17 mouse cellular contexts compared by ENCODE assay signal in genomic region chr17:47055121-47055520, GRCm38 (mm10). TPM values are rescaled to one million over a fixed set of nuclear protein-coding genes. Genes with fewer than 3 reads are reported as not detected.
DNase-seq lines count a peak whose midpoint lies in the region; ATAC-seq and TF ChIP-seq lines count a peak whose summit lies in the region.
"Had no signal": no experiment of that assay in that cellular context is flagged by ENCODE, and none has a peak within 500 bp of the region (broad histone marks: within the 10 kb centered on the region; RNA-seq: fewer than 3 reads in every experiment).

No protein-coding gene starts in this region.

- 79% methylated on average over 7 of the region's 7 CpGs for WGBS in heart, embryonic 13.5 days
- 77% methylated on average over 7 of the region's 7 CpGs for WGBS in kidney, postnatal 0 days
- 83% methylated on average over 7 of the region's 7 CpGs for WGBS in embryonic facial prominence, embryonic 10.5 days
- WGBS in lung, postnatal 0 days: 59% methylated on average over 7 of the region's 7 CpGs

- H3K27ac ChIP-seq in heart, embryonic 13.5 days (replicated peaks): peak overlapping the region; percentile 70
- peak overlapping the region; percentile 58 for H3K27ac ChIP-seq in kidney, postnatal 0 days
- peak overlapping the region; percentile 49; the same call in 1 of the 2 replicates for H3K27ac ChIP-seq in embryonic facial prominence, embryonic 10.5 days (replicated peaks)
- no peak overlapping the region for H3K27ac ChIP-seq in lung, postnatal 0 days (ENCODE audit: low read length)
- H3K27ac ChIP-seq: hindbrain, embryonic 13.5 days; left cerebral cortex, adult 2 months; limb, embryonic 12.5 days; liver, embryonic 15.5 days; midbrain, embryonic 10.5 days; neural tube, embryonic 15.5 days had no signal

- no peak overlapping the region for H3K4me3 ChIP-seq in heart, embryonic 13.5 days
- H3K4me3 ChIP-seq in kidney, postnatal 0 days (replicated peaks; ENCODE audit: low read depth, low read length): no peak overlapping the region
- H3K4me3 ChIP-seq in embryonic facial prominence, embryonic 10.5 days: no peak overlapping the region
- no peak overlapping the region for H3K4me3 ChIP-seq in lung, postnatal 0 days (ENCODE audit: low read depth, low read length)
- H3K4me3 ChIP-seq: hindbrain, embryonic 13.5 days; limb, embryonic 12.5 days; liver, embryonic 15.5 days; midbrain, embryonic 10.5 days; neural tube, embryonic 15.5 days had no signal

- H3K36me3 ChIP-seq in heart, embryonic 13.5 days: no peaks in the 10 kb centered on the region
- no peaks in the 10 kb centered on the region for H3K36me3 ChIP-seq in kidney, postnatal 0 days (ENCODE audit: insufficient read depth, low read length)
- no peaks in the 10 kb centered on the region for H3K36me3 ChIP-seq in embryonic facial prominence, embryonic 10.5 days (replicated peaks)
- no peaks in the 10 kb centered on the region for H3K36me3 ChIP-seq in lung, postnatal 0 days (ENCODE audit: insufficient read depth, low read length)
- H3K36me3 ChIP-seq: hindbrain, embryonic 13.5 days; limb, embryonic 12.5 days; liver, embryonic 15.5 days; midbrain, embryonic 10.5 days; neural tube, embryonic 15.5 days had no signal

- H3K4me2 ChIP-seq in heart, embryonic 13.5 days: no peak overlapping the region
- H3K4me2 ChIP-seq in kidney, postnatal 0 days (ENCODE audit: low read length): no peak overlapping the region
- no peak overlapping the region for H3K4me2 ChIP-seq in lung, postnatal 0 days (replicated peaks; ENCODE audit: low read depth, low read length)
- H3K4me2 ChIP-seq: hindbrain, embryonic 13.5 days; limb, embryonic 12.5 days; liver, embryonic 15.5 days; neural tube, embryonic 15.5 days had no signal

- H3K9ac ChIP-seq in heart, embryonic 13.5 days: 0 out of 2 replicates have a peak overlapping the region, but pooled peaks have one; percentile 40
- H3K9ac ChIP-seq in kidney, postnatal 0 days (ENCODE audit: low read depth, low read length): no peak overlapping the region
- H3K9ac ChIP-seq in lung, postnatal 0 days (replicated peaks; ENCODE audit: low read depth): no peak overlapping the region
- H3K9ac ChIP-seq: hindbrain, embryonic 13.5 days; limb, embryonic 12.5 days; liver, embryonic 15.5 days; neural tube, embryonic 15.5 days had no signal

- H3K4me1 ChIP-seq in heart, embryonic 13.5 days: peaks cover 13% of the 10 kb centered on the region
- H3K4me1 ChIP-seq in kidney, postnatal 0 days (replicated peaks; ENCODE audit: insufficient read depth, low read length): 0 out of 2 replicates have a peak, but pooled peaks cover 4% of the 10 kb centered on the region
- peaks cover 16% of the 10 kb centered on the region for H3K4me1 ChIP-seq in embryonic facial prominence, embryonic 10.5 days
- H3K4me1 ChIP-seq in lung, postnatal 0 days (ENCODE audit: insufficient read depth, low read depth, low read length): 0 out of 2 replicates have a peak, but pooled peaks cover 4% of the 10 kb centered on the region
- H3K4me1 ChIP-seq: hindbrain, embryonic 13.5 days; limb, embryonic 12.5 days; liver, embryonic 15.5 days; midbrain, embryonic 10.5 days; neural tube, embryonic 15.5 days had no signal

- H3K27me3 ChIP-seq in heart, embryonic 13.5 days (replicated peaks): no peaks in the 10 kb centered on the region
- H3K27me3 ChIP-seq in kidney, postnatal 0 days (ENCODE audit: insufficient read depth, low read length): no peaks in the 10 kb centered on the region
- no peaks in the 10 kb centered on the region for H3K27me3 ChIP-seq in embryonic facial prominence, embryonic 10.5 days (replicated peaks; ENCODE audit: low read depth, poor library complexity, severe bottlenecking)
- H3K27me3 ChIP-seq in lung, postnatal 0 days (replicated peaks; ENCODE audit: insufficient read depth, low read length): no peaks in the 10 kb centered on the region
- H3K27me3 ChIP-seq: hindbrain, embryonic 13.5 days; limb, embryonic 12.5 days; liver, embryonic 15.5 days; neural tube, embryonic 15.5 days had no signal

- no peak for DNase-seq in heart, postnatal 14 days
- no peak for DNase-seq in kidney, postnatal 0 days (ENCODE audit: low spot score)
- no peak for DNase-seq in kidney, adult 8-10 months
- DNase-seq in embryonic facial prominence, embryonic 10.5 days (ENCODE audit: low spot score): no peak
- peak; percentile 68 for DNase-seq in lung, postnatal 0 days (ENCODE audit: low spot score)
- no peak for DNase-seq in MN1 (ENCODE audit: low spot score)
- DNase-seq: cerebellum, adult 11-12 months; gastrocnemius, postnatal 10 days; thymus, adult 2 months had no signal

- TF ChIP-seq CTCF in kidney, postnatal 0 days (IDR thresholded peaks at IDR 0.05; ENCODE audit: low read depth): no peak
- no peak for TF ChIP-seq CTCF in lung, postnatal 0 days (IDR thresholded peaks at IDR 0.05)

- no peak for ATAC-seq in heart, embryonic 13.5 days (ENCODE audit: extremely low read depth, insufficient number of reproducible peaks, low FRiP score, low TSS enrichment)
- ATAC-seq in kidney, postnatal 0 days (replicated peaks; ENCODE audit: low FRiP score, low read depth): no peak
- ATAC-seq in lung, postnatal 0 days: peak; percentile 45
- ATAC-seq: intestine, embryonic 16.5 days had no signal

- TF ChIP-seq EP300 in lung, postnatal 0 days (IDR thresholded peaks at IDR 0.05): no peak

- 0 out of 2 replicates have a peak, but pooled peaks cover 5% of the 10 kb centered on the region for H3K9me3 ChIP-seq in heart, embryonic 13.5 days
- H3K9me3 ChIP-seq in kidney, postnatal 0 days (replicated peaks; ENCODE audit: low read length): no peaks in the 10 kb centered on the region
- H3K9me3 ChIP-seq in embryonic facial prominence, embryonic 10.5 days: peaks cover 8% of the 10 kb centered on the region; the same call in 1 of the 2 replicates
- no peaks in the 10 kb centered on the region for H3K9me3 ChIP-seq in lung, postnatal 0 days (ENCODE audit: low read length)
- H3K9me3 ChIP-seq: liver, embryonic 15.5 days; neural tube, embryonic 15.5 days had no signal

- intact Hi-C loops in heart, postnatal 14 days (cut with DNase I): no loop called here

RNA-seq across cellular contexts. Expression of gene Ubr2, which starts 44.8 kb away (rescaled TPM):
- 12.2 and 13.9 TPM in 2 replicates for polyA plus RNA-seq in heart, embryonic 13.5 days (2015; fragmentation: Nextera tagmentation; extraction: Ambion mirVana)
- total RNA-seq in heart, postnatal 14 days (2021): 10 to 100 TPM; 70.1 to 77.4 TPM
- polyA plus RNA-seq in kidney, postnatal 0 days (2015; fragmentation: Nextera tagmentation; extraction: Ambion mirVana): 11.9 TPM in 2 replicates
- 16.2 and 18.2 TPM in 2 replicates for polyA plus RNA-seq in embryonic facial prominence, embryonic 10.5 days (2016; fragmentation: Nextera tagmentation; extraction: Ambion mirVana)
- 10.7 and 11.8 TPM in 2 replicates for polyA plus RNA-seq in lung, postnatal 0 days (2015; fragmentation: Nextera tagmentation; extraction: Ambion mirVana)
